In genomic region chr2:71273955-71274679, GRCm38 (mm10) we compare ENCODE assay signal across 8 mouse cellular contexts.
DNase-seq lines count a peak whose midpoint lies in the region; ATAC-seq lines count a peak whose summit lies in the region.

No protein-coding gene starts in this region.

- DNase-seq in urinary bladder, postnatal 25 days (ENCODE audit: low spot score) = peak; percentile 21
- DNase-seq in urinary bladder, adult 2 months (ENCODE audit: low spot score) = no peak
- peak; percentile 8 for DNase-seq in fat pad, adult 2 months (ENCODE audit: extremely low read depth, low read depth, low spot score)
- DNase-seq in kidney, postnatal 25 days = peak; percentile 23 to 43
- DNase-seq in testis, postnatal 14 days (ENCODE audit: low spot score) = peak; percentile 17
- no peak for DNase-seq in cerebellum, postnatal 4 days (ENCODE audit: low spot score in 2 of 2)
- DNase-seq in layer of hippocampus, postnatal 10 days (ENCODE audit: low spot score in 2 of 2) = no peak

- ATAC-seq in megakaryocyte progenitor cell, adult 5-6 weeks (replicated peaks; ENCODE audit: poor library complexity) = peak; percentile 80

Comparison
In these comparisons a context has a peak if more than half of its experiments do, and no peak if none do; other contexts are left out.
1. DNase-seq: peak in urinary bladder, postnatal 25 days (single experiment), fat pad, adult 2 months (single experiment), kidney, postnatal 25 days (2 of 2) and testis, postnatal 14 days (single experiment); none in urinary bladder, adult 2 months (single experiment), cerebellum, postnatal 4 days (0 of 2) and layer of hippocampus, postnatal 10 days (0 of 2).